Mouse (Mus musculus) lung, postnatal 4 days (tissue): Measurements from ENCODE around the gene Tprn.

Experiments
- DNase-seq, 2 experiments: peaks; one replicate each; pipeline ENCODE4 v3.0.0; 2021

The Tprn gene

DNA sequence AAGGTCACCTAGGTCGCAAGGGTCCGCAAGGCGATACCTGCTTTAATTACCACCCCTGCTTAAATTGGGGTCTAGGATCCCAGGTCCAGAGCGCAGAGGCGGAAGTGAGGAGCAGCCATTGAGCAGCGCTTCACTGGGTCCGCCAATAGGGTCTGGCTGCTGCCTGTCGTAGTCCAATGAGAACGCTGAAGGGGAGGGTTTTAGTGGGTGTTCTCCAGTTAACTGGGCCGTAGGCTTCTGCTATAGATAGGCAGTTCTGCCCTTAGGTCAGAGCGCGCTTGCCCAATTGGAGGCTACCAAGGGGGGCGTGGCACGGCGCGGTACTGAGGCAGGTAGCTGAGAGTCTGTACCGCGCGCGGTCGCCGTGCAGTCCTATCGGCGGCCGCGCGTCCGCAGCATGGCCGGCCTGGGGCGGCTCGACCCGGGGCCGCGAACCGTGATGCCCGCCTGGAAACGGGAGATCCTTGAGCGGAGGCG is at the start of gene Tprn:
Gene Tprn (plus strand): TSS at position 328 of the 477 bp plus-strand sequence.
- peak; percentile 94 to 97 for DNase-seq

DNA sequence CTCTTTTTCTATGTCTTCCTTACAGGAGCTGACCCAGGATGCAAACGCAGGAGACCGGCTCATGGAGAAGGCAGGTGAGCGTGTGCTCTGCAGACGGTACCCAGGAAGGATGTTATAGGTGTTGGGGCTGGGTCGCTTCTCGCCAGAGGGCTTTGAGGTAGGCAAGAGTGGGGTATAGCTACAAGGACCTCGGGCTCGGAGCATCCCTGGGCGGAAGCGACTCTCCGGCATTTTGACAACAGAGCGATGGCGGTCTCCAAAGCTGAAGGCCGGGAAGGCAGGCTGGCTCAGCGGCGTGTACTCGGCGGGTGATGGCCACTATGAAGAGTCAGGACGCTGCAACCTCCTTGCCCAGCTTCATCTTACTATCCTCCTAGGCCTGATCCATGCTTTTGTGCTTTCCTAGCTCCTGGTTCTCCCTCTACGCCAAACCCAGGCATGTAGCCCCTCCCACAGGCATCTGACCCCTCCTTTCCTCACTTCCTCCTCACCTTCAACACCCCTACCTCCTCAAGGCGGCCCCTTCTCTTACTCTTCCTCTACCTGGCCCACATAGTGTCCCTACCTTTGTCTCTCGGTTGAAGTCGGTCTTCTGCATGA is 49.1 kb upstream of the Tprn start:
- no peak for DNase-seq

DNA sequence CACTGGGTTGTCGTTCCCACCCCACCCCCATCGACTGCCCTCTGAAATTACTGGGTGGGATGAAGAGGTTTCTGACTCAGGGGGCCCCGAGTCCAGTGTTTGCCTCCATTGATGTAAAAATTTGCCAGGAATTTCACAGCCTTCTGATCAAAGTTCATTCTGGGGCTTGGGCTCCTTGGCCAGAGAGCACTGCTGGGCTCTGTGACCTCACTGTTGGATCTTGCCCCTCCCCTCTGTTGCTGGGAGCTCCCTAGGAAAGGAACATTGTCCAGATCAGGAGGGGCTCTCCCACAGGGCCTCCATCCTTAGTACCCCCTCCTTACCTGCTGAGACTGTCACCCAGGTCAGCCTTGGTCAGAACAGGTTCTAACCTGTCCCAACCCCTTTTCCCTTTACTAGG is 48.0 kb upstream of the Tprn start, which contains the start of gene Stpg3:
Gene Stpg3 (minus strand): TSS at position 194 of the 400 bp plus-strand sequence.
- DNase-seq: no peak

DNA sequence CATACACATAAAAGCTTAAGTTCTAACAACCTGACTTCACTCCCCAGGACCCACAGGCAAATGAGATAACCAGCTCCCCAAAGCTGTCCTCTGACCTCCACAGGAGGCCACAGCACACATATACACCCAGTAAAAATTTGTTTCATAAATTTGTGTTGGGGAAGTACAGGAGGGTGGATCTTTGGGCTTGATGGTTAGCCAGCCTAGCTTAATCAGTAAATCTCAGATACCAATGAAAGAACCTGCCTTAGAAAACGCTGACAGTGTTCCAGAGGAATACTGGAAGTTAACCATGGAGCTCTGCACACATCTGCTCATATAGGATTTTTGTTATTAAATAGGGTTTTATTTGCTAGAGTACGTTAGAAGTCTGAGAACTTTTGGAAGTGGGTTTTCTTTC is 44.8 kb upstream of the Tprn start:
- DNase-seq: no peak

DNA sequence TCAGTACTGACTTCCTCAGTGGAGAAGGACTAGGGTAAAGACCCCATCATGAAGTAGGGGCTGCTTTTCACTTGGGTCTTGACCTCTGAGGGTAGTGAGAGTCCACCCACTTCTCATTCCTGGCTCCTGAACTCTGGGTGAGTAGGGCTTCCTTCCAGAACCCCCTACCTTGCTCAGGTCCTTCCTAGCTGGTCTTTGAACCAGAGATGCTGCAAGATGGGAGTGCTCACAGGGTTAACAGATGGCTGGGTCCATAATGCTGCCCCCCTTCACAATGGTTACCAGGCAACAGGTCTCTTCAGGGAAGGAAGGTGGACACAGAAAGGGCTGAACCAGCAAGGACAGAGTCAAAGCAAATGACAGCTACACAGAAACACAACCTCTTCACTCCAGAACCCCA is 44.0 kb upstream of the Tprn start, which contains the start of gene Fam166a:
Gene Fam166a (plus strand): TSS at position 301 of the 400 bp plus-strand sequence.
- no peak for DNase-seq

DNA sequence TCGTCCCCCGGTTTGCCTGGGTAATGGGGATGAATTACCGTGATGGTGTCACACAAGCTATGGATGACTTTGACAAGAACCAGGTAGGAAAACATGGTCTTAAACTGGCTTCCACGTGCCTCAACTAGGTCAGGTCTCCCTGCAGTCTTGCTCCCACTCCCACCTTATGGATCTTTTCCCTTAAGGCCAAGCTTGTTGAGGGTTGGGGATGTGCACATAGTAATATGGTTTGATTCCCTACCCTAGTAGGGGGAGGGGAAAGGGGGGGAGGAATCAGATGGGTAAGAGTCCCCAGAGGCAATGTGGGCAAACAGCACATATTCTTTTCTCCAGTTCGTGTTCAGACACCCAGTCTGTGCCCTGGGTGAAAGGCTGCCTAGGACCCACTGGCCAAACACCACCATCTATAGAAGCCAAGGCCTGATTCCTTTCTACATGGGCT is 41.1 kb upstream of the Tprn start:
- DNase-seq: peak in 1 of 2 experiments; percentile 3

DNA sequence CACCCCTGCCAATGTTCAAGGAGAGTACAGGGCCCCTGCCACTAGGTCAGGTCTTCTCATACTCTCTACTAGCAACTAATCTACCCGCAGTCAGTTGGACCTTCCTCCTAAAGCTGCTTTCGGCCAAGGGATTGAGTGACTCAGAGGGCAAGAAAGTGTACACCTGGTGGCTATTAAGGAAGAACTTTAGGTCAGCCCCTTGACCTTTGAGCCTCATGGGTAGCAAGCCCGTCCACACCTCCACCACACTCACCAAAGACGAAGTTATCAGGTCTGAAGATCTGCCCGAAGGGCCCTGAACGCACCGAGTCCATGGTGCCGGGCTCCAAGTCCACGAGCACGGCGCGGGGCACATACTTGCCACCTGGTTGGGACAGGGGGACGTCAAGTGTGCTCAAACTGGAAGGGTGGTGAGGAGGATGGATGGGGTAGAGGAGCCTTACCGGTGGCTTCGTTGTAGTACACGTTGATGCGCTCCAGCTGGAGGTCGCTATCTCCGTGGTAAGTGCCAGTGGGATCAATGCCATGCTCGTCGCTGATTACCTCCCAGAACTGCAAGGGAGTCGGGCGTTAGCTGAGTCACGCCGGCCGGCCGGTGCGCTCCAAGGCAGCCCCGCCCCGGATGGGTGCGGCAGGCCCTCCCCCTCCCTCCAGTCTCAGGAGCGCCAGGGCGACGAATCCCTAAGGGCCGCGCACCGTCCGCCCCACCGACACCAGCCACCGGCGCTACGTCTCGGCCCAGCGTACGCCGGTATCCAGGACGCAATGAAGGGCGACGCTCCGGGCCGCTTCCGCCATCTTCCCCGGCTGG is 38.5 kb upstream of the Tprn start:
- DNase-seq: peak; percentile 86 to 91

DNA sequence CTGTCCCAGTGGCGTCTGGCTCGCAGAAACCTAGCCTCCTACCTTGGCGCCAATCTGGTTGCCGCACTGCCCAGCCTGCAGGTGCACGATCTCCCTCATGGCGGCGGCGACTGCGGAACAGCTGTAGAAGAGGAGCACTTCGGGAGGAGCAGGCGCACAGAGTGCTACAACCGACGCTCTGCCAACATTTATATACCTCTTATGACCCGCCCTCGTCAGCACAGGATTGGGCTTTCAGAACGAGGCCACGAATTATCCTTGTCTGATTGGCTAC is 38.0 kb upstream of the Tprn start, which contains the start of gene Tubb4b:
Gene Tubb4b (minus strand): TSS at position 211 of the 274 bp plus-strand sequence.
- DNase-seq: no peak

DNA sequence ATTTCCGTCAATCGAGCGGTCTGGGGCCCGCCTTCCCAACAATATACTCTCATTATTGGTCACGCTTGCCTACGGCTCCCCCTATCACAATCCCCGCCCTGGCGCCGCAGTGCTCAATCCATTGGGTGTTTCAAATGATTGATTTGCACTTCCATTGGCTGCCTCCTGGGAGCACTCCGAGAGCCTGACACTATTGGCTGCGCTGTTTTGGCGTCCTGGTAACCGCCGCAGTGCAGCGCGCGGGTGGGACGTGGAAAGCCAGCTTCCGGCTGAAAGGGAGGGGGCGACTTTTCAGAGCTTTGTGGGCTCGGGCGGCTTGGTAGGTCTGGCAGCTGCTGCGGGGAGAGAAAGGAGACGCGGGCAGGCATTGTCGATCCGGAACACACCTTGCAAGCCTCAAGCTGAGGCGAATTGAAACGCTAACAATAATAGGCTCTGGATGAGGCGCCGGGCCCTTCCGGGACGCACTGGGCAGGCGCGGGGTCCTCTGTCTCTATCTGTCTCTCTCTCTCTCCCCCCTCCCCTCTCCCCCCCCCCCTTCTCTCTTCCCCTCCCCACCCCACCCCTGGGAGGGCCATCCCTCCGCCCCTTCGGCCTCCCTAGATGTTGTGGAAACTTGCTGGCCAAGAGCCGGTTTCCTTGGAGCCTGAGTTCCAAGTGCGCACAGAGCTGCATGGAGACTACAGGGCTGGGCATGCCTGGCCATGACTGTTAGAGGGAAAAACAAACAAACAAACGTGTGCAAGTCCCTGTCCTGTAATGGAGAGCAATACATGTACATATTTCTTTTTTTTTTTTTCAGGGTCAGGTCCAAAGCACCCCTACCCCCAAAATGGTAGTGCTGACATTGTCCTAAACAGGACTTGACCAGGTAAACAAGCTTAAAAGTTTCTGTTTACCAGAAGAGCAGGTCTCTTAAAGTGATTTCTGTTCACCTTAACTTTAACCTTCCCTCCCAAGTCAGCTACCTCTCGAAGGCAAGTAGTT is 37.4 kb upstream of the Tprn start:
- peak; percentile 98 to 100 for DNase-seq

DNA sequence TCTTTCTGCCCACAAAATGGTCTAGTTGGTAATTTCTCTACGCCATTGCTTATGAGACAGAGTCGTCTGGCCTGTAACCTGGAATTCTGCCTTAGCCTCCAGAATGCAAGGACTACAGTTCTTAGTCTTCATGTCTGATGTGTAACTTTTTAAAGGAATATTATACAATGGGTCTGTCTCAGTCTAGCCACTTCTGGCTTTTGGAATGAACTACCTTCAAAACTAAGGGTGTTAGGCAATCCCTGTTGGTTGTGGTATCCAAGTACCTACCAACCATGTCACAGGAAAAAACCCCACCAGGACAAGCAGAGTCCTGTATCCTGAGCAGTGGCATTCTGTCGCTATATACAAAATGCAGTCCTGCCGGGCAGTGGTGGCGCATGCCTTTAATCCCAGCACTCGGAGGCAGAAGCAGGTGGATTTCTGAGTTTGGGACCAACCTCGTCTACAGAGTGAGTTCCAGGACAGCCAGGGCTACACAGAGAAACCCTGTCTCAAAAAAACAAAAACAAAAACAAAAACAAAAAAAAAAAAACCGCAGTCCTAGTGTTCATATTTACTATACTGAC is 36.5 kb upstream of the Tprn start:
- DNase-seq: no peak

DNA sequence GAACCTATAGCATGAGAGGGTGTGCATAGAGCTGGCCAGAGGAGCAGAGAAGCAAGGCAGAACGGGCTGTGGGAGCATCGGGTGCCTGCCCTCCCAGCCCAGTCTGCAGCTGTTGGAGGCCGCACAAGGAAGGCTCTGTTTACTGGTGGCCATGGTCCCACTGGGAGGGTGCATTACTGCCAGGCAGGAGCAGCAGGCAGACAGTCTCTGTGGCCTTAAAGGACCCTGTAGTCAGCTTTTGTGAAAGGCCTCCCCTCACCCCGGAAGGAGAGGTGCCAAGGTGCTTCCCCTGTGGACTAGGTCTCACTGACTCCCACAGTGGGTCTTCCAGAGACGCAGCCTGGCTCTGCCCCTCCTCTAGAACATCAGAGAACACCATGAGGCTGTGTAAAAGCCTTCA is 35.6 kb upstream of the Tprn start:
- no peak for DNase-seq

DNA sequence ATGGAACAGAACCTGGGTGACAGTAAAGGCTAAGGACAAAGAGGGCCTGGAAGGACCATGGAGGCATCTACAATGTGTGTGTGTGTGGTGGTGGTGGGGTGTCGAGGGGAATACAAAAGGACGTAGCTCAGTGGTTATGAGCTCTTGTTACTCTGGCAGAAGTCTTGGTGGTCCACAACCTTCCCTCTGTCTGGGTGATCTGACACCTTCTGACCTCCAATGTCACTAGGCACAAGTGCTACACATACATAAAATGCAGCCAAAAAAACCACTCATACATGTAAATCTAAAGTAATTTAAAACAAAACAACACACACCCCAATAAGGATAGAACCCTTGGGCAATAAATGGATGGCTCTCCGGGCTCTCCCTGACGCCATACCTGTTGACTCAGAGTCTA is 35.0 kb upstream of the Tprn start:
- no peak for DNase-seq

DNA sequence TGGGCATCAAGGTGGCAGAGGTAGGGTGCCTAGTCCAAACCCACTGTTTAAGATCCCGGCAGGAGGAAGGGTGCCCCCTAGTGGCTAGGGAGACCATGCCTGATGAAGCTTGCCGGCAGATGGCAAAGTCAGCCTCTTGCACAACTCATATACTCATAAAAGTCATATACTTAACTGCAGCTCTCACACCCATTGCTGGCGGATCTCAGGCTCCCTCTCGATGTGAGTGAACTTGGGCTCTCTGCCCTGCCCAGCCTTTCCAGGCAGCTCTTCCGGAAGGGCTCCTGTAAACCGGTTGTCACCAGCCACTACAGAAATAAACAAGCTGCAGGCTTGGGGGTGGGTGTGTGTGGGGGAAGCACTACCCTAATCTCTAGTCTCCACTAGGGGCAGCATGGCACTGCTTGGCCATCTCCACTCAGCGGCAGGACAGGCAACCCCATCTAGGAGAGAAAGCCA is 34.0 kb upstream of the Tprn start:
- DNase-seq: peak; percentile 93 to 96

DNA sequence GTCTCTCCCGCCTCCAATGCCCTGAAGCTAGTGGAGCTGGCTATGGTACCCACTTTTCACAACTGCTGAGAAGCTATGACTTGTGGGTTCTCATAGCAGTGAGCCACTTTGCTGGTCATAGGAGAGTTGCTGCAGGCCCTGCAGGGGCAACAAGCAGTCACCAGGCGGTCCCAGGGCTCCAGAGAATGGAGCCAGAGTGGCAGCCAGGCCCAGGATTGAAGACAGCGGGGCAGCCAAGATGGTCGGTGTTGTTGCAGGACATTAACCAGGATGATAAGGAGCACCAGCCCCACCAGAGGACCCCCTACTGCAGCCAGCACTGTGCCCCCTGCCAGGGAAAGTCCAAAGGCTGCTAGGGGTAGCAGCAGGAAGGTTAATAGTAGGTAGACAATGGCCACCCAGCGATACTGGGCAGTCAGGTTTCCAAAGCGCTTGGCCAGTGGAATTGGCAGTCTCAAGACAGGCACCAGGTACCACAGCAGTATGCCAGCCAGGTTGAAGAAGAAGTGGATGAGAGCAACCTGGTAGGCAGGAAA is 33.4 kb upstream of the Tprn start:
- DNase-seq: no peak

DNA sequence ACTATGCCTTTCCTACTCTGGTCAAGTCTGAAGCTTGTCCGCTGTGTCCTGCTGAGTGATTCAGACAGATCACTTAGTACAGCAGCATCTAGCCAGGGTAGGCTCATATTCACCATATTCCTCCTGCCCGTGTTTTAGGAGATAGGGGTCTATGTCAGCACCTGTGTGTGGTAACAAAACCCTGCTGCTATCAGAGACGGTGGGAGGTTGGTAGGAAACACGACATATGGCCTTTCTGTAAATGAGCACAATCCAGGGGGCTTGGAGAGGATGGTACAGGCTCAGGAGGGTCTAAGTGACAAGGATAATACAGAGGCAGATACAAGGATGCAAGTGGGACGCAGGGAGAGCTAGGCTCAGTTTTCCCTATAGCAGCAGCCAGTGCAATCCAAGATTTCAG is 32.8 kb upstream of the Tprn start:
- DNase-seq: no peak

DNA sequence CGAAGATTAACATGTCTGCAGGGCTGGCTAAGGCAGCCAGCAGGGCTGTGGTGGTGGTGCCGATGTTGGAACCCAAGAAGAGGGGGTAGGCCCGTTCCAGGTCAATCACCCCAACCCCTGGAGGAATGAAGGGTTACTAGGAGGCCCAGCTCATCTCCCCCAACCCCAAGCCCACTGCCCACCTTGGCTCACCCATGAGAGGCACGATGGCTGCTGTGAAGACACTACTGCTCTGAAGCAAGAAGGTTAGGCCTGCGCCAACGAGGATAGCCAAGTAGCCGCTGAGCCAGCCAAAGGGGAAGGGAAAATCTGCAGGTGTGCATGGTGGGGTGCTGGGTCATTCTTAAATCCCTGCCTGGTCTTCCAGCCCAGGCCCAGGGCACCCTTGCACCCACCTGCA is 31.8 kb upstream of the Tprn start:
- DNase-seq: no peak

DNA sequence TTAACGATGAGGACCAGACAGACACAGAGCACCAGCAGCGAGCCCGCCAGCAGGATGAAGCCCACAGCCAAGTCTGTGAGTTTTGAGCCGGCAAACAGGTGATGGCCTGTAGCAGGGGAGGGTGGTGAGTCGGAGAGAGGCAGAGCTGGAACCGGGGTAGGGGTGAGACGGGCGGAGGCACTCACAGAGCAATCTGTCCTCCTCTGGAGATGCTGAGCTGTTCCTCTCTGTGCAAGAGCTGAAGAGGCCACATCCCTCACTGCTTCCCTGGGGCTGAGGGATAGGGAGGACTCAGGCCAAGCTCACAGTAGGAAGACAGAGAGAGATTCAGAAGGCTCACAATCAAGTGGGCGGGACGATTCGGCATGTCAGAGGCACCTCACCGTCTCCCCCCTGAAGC is 31.4 kb upstream of the Tprn start:
- no peak for DNase-seq

DNA sequence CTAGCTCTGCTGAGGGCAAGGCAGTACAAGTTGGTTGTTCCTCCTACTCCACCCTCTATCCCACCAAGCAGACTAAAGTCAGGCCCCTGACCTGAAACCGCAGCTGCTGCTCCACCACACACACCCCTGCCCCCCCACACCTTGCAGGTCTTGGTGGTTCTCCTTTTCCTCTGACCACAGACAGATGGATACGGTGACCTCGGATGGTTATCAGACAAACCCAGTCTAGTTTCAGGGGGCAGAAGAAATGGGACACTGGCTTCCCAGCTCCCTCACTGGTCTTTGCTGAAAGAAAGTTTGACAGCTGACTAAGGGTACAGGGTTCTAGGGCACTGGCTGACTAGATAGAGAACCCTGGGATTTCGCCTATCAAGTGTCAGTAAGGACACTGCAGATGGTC is 29.0 kb upstream of the Tprn start:
- DNase-seq: no peak

DNA sequence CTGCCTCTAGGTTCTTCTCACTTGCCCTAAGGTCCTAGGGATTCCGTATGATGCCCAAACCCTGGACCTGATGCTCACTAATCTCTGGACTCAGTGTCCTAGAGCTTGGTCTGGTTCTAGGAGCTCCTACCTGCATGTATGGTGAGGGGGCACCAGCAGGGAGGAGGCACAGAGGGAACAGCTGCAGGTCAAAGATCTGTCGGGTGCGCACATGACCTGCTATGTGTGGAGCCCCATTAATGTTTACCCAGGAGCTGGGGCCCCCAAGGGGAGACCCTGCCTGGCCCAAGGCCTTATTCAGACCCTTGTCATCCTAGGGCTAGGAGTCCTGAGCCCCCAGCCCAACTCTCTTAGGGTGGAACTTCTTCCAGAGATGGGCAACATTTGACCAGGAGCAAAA is 28.4 kb upstream of the Tprn start, which contains the start of gene Slc34a3:
Gene Slc34a3 (minus strand): TSS at position 315 of the 400 bp plus-strand sequence.
- no peak for DNase-seq

DNA sequence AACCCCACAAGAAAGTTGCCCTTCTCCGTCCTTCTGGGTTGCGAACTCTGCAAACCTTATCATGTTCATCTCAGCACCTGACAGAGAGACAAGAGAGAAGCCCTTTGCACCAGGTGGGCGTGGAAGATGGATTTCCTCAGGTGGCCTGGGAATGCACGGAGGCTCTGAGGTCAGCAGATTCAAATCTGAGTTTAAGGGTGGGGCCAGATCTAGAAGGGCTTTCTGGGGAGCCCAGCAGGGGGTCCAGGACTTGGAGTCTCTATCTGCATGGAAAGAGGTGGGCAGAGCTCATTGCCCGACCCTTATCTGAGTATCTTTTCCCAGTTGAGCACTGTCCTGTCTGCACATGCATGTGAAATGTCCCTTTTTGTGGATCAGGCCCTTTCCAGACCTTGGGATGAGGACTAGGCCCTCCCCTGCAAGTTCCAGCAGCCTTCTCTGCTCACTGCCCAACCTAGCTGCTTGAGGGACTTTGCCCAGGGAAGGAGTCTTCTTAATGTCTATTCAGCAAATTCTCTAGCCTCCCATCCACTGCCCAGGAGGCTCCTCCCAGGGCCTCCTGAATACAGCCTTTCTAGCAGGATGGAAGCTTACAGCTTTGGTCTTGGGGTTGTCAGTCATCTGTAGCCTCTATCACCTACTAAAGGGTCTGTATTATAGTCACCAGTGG is 27.7 kb upstream of the Tprn start:
- no peak for DNase-seq

DNA sequence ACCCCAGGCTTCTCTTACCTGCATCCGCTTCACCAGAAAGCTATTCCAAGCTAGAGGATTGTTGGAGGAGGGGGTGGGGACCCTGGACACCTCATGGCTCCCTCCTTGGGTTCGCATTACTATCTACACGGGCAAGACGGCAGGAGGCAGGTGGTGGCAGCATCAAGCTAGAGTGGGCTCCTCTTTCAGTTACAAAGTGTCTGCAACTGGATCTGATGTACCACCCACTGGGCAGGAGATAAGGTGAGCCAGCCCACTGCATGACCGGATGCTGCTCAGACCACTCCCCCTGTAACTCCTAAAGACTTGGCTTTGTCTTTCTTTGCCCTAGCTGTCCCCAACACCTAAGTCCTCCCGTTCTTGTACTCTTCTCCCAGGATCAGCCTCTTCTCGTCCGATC is 25.8 kb upstream of the Tprn start, which contains the start of gene Rnf224:
Gene Rnf224 (minus strand): TSS at position 174 of the 400 bp plus-strand sequence.
- DNase-seq: no peak

DNA sequence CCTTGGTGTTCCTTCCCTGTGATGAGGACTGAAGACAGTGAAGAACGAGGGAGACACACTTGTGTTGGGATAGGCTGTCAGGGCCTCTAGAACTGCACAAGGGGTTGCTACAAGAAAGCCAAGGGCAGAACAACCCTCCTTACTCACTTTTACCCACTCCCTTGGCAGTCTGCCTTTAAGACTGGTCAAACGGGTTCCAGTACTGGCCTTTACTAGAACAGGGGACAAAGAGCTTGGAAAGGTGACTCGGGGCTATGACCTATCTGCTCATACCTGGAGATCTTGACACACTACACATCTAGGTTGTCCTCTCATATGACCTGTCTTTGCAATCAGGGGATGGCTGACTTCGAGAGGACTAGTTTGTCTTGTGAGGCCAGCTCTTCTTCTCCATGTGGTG is 24.9 kb upstream of the Tprn start:
- peak in 1 of 2 experiments; percentile 64 for DNase-seq
